Mouse (Mus musculus): ENCODE measurements around the gene Flt3l. TPM values are rescaled to one million over a fixed set of nuclear protein-coding genes. Genes with fewer than 3 reads are reported as not detected.

Gene Flt3l
- polyA plus RNA-seq, 2 experiments = 3.3 to 12.4 TPM

GRCm38 (mm10) chr7:45164833-45165232 is 28.6 kb upstream of the Flt3l start:
- DNase-seq (ENCODE audit: low spot score) (no peak), ATAC-seq (ENCODE audit: low FRiP score, low read depth) (no peak)
- Histone ChIP-seq H3K9me3 (ENCODE audit: control insufficient read depth, low read length) (peaks cover 11% of the 10 kb centered on the region), H3K4me3 (replicated peaks; ENCODE audit: low read length) (no peak overlapping the region), H3K4me1 (ENCODE audit: control insufficient read depth, insufficient read depth, low read length) (0 out of 2 replicates have a peak, but pooled peaks cover 4% of the 10 kb centered on the region), H3K36me3 (ENCODE audit: control insufficient read depth, insufficient read depth, low read length) (peaks cover 8% of the 10 kb centered on the region), H3K27ac (replicated peaks; ENCODE audit: low read depth, low read length) (no peak overlapping the region), H3K4me2 (replicated peaks; ENCODE audit: low read depth, low read length, severe bottlenecking) (no peak overlapping the region), H3K9ac (ENCODE audit: low read depth, low read length, severe bottlenecking) (no peak overlapping the region), H3K27me3 (ENCODE audit: control insufficient read depth, insufficient read depth, low read length) (peaks cover 74% of the 10 kb centered on the region)
- WGBS = 75% methylated on average over 5 of the region's 5 CpGs
- TF ChIP-seq POLR2A (IDR thresholded peaks at IDR 0.05; ENCODE audit: borderline replicate concordance, extremely low read depth, insufficient read depth, insufficient read length) = no peak

- Histone ChIP-seq H3K9ac (ENCODE audit: low read depth, low read length, severe bottlenecking) (peak within 1 kb of the TSS; percentile 56), H3K4me3 (replicated peaks; ENCODE audit: low read length) (peak within 1 kb of the TSS; percentile 42), H3K4me2 (replicated peaks; ENCODE audit: low read depth, low read length, severe bottlenecking) (peak within 1 kb of the TSS; percentile 61), H3K27ac (replicated peaks; ENCODE audit: low read depth, low read length) (no peak within 1 kb of the TSS), H3K4me1 (ENCODE audit: control insufficient read depth, insufficient read depth, low read length) (0 out of 2 replicates have a peak, but pooled peaks cover 4% of the 10 kb centered on the region), H3K36me3 (ENCODE audit: control insufficient read depth, insufficient read depth, low read length) (peaks cover 16% of the 10 kb centered on the region), H3K9me3 (ENCODE audit: control insufficient read depth, low read length) (peaks cover 2% of the 10 kb centered on the region; the same call in 1 of the 2 replicates), H3K27me3 (ENCODE audit: control insufficient read depth, insufficient read depth, low read length) (peaks cover 65% of the 10 kb centered on the region)
- no peak for TF ChIP-seq POLR2A (IDR thresholded peaks at IDR 0.05; ENCODE audit: borderline replicate concordance, extremely low read depth, insufficient read depth, insufficient read length)
- 2% methylated on average over 35 of the region's 41 CpGs for WGBS
- no peak for DNase-seq (ENCODE audit: low spot score)
- no peak for ATAC-seq (ENCODE audit: low FRiP score, low read depth)
These were observed 27.7 kb upstream of the Flt3l start, which contains the start of gene Slc17a7 for GRCm38 (mm10) chr7:45163735-45164490. Gene Slc17a7 (plus strand): TSS chr7:45163949.

GRCm38 (mm10) chr7:45162996-45163615 is 26.9 kb upstream of the Flt3l start:
- peaks cover 24% of the 10 kb centered on the region for H3K36me3 ChIP-seq (ENCODE audit: control insufficient read depth, insufficient read depth, low read length)
- no peak overlapping the region for H3K27ac ChIP-seq (replicated peaks; ENCODE audit: low read depth, low read length)
- H3K9ac ChIP-seq (ENCODE audit: low read depth, low read length, severe bottlenecking) = no peak overlapping the region
- no peaks in the 10 kb centered on the region for H3K9me3 ChIP-seq (ENCODE audit: control insufficient read depth, low read length)
- 70% methylated on average over 9 of the region's 9 CpGs for WGBS
- peaks cover 57% of the 10 kb centered on the region for H3K27me3 ChIP-seq (ENCODE audit: control insufficient read depth, insufficient read depth, low read length)
- 0 out of 2 replicates have a peak, but pooled peaks cover 4% of the 10 kb centered on the region for H3K4me1 ChIP-seq (ENCODE audit: control insufficient read depth, insufficient read depth, low read length)
- ATAC-seq (ENCODE audit: low FRiP score, low read depth) = no peak
- no peak overlapping the region for H3K4me2 ChIP-seq (replicated peaks; ENCODE audit: low read depth, low read length, severe bottlenecking)
- no peak for TF ChIP-seq POLR2A (IDR thresholded peaks at IDR 0.05; ENCODE audit: borderline replicate concordance, extremely low read depth, insufficient read depth, insufficient read length)
- no peak for DNase-seq (ENCODE audit: low spot score)
- no peak overlapping the region; the same call in 1 of the 2 replicates for H3K4me3 ChIP-seq (replicated peaks; ENCODE audit: low read length)

- Histone ChIP-seq H3K4me2 (replicated peaks; ENCODE audit: low read depth, low read length, severe bottlenecking) (peak overlapping the region; percentile 60), H3K36me3 (ENCODE audit: control insufficient read depth, insufficient read depth, low read length) (peaks cover 28% of the 10 kb centered on the region), H3K9ac (ENCODE audit: low read depth, low read length, severe bottlenecking) (no peak overlapping the region), H3K27ac (replicated peaks; ENCODE audit: low read depth, low read length) (no peak overlapping the region), H3K27me3 (ENCODE audit: control insufficient read depth, insufficient read depth, low read length) (peaks cover 52% of the 10 kb centered on the region), H3K4me3 (replicated peaks; ENCODE audit: low read length) (peak overlapping the region; percentile 35), H3K4me1 (ENCODE audit: control insufficient read depth, insufficient read depth, low read length) (0 out of 2 replicates have a peak, but pooled peaks cover 4% of the 10 kb centered on the region), H3K9me3 (ENCODE audit: control insufficient read depth, low read length) (no peaks in the 10 kb centered on the region)
- ATAC-seq (ENCODE audit: low FRiP score, low read depth) = no peak
- WGBS = 27% methylated on average over 6 of the region's 6 CpGs
- no peak for DNase-seq (ENCODE audit: low spot score)
- no peak for TF ChIP-seq POLR2A (IDR thresholded peaks at IDR 0.05; ENCODE audit: borderline replicate concordance, extremely low read depth, insufficient read depth, insufficient read length)
These were observed 26.3 kb upstream of the Flt3l start for GRCm38 (mm10) chr7:45162551-45162950.

- Histone ChIP-seq H3K4me2 (replicated peaks; ENCODE audit: low read depth, low read length, severe bottlenecking) (peak overlapping the region; percentile 60), H3K9me3 (ENCODE audit: control insufficient read depth, low read length) (no peaks in the 10 kb centered on the region), H3K4me3 (replicated peaks; ENCODE audit: low read length) (peak overlapping the region; percentile 35), H3K27ac (replicated peaks; ENCODE audit: low read depth, low read length) (no peak overlapping the region), H3K27me3 (ENCODE audit: control insufficient read depth, insufficient read depth, low read length) (peaks cover 45% of the 10 kb centered on the region), H3K9ac (ENCODE audit: low read depth, low read length, severe bottlenecking) (no peak overlapping the region), H3K36me3 (ENCODE audit: control insufficient read depth, insufficient read depth, low read length) (peaks cover 28% of the 10 kb centered on the region), H3K4me1 (ENCODE audit: control insufficient read depth, insufficient read depth, low read length) (0 out of 2 replicates have a peak, but pooled peaks cover 4% of the 10 kb centered on the region)
- DNase-seq (ENCODE audit: low spot score) (peak; percentile 97), ATAC-seq (ENCODE audit: low FRiP score, low read depth) (peak; percentile 93)
- 4% methylated on average over 33 of the region's 35 CpGs for WGBS
- no peak for TF ChIP-seq POLR2A (IDR thresholded peaks at IDR 0.05; ENCODE audit: borderline replicate concordance, extremely low read depth, insufficient read depth, insufficient read length)
These were observed 25.6 kb upstream of the Flt3l start for GRCm38 (mm10) chr7:45161612-45162473.
